Mouse (Mus musculus) mesoderm, embryonic 11.5 days (tissue): ENCODE results near the gene Unc45b.
A peak's percentile ranks its signal among the peaks of the same experiment; 100 is the strongest.
"Not testable (repeated sequence)": the region's sequence is repeated elsewhere in the genome, so short reads cannot be mapped to it uniquely, and the experiment has no call there.

Source experiments
- DNase-seq: peaks from one replicate; pipeline ENCODE4 v3.0.0-alpha.2; 2012; ENCODE audit warnings: low read depth, low spot score

Gene Unc45b

GRCm38 (mm10) chr11:82897478-82897877 is 12.9 kb upstream of the Unc45b start:
- no peak for DNase-seq

- no peak for DNase-seq
Measured at GRCm38 (mm10) chr11:82899720-82900119, 10.6 kb upstream of the Unc45b start.

- no peak for DNase-seq
Measured at GRCm38 (mm10) chr11:82901606-82902310, 8.6 kb upstream of the Unc45b start.

- DNase-seq, result no peak
Measured at GRCm38 (mm10) chr11:82904952-82905351, 5.4 kb upstream of the Unc45b start.

GRCm38 (mm10) chr11:82905816-82906215 is 4.5 kb upstream of the Unc45b start:
- no peak for DNase-seq

- DNase-seq, result peak; percentile 91
Measured at GRCm38 (mm10) chr11:82907651-82908607, 2.4 kb upstream of the Unc45b start, which contains the start of gene Nle1. TSS of gene Nle1 (minus strand) at chr11:82908411.

GRCm38 (mm10) chr11:82908608-82908989 is 1.8 kb upstream of the Unc45b start:
- no peak for DNase-seq

- DNase-seq, result no peak
Measured at GRCm38 (mm10) chr11:82910679-82911389, 484 bp downstream of the Unc45b start.

GRCm38 (mm10) chr11:82914711-82915352 is 4.5 kb downstream of the Unc45b start:
- peak; percentile 89 for DNase-seq

- no peak for DNase-seq
Measured at GRCm38 (mm10) chr11:82920768-82921167, 10.4 kb downstream of the Unc45b start.

GRCm38 (mm10) chr11:82921691-82922090 is 11.3 kb downstream of the Unc45b start:
- DNase-seq, result no peak

- not testable (repeated sequence) for DNase-seq
Measured at GRCm38 (mm10) chr11:82923910-82924309, 13.6 kb downstream of the Unc45b start.

GRCm38 (mm10) chr11:82928897-82929632 is 18.7 kb downstream of the Unc45b start:
- DNase-seq, result no peak

GRCm38 (mm10) chr11:82929633-82929950 is 19.2 kb downstream of the Unc45b start:
- DNase-seq, result no peak

GRCm38 (mm10) chr11:82930391-82930955 is 20.1 kb downstream of the Unc45b start:
- DNase-seq, result not testable (repeated sequence)

GRCm38 (mm10) chr11:82931161-82931560 is 20.8 kb downstream of the Unc45b start:
- DNase-seq, result not testable (repeated sequence)

- DNase-seq, result not testable (repeated sequence)
Measured at GRCm38 (mm10) chr11:82931671-82932450, 21.5 kb downstream of the Unc45b start.

- no peak for DNase-seq
Measured at GRCm38 (mm10) chr11:82933186-82933585, 22.8 kb downstream of the Unc45b start.

- peak; percentile 73 for DNase-seq
Measured at GRCm38 (mm10) chr11:82943336-82943735, 33.0 kb downstream of the Unc45b start.

GRCm38 (mm10) chr11:82945636-82946035 is 35.3 kb downstream of the Unc45b start:
- no peak for DNase-seq
